Mouse (Mus musculus) natural killer cell, adult 2 months (primary cell): ENCODE measurements around the gene Pcyt1b.

Source experiments
- DNase-seq, 2 experiments: peaks; one replicate each; pipeline ENCODE4 v3.0.0; 2022; ENCODE audit warnings: low spot score in 2 of 2

Pcyt1b gene

GRCm38 (mm10) chrX:93654218-93655002 lies at the start of gene Pcyt1b:
Gene Pcyt1b, plus strand, starts transcription at chrX:93654863.
- DNase-seq, result no peak

GRCm38 (mm10) chrX:93630256-93630655 lies 24.4 kb upstream of the Pcyt1b start:
- DNase-seq, result no peak

GRCm38 (mm10) chrX:93631657-93632449 lies 22.8 kb upstream of the Pcyt1b start, which contains the start of gene Pola1:
Gene Pola1, minus strand, starts transcription at chrX:93632155.
- peak; percentile 41 to 52 for DNase-seq

- no peak for DNase-seq
Observed at GRCm38 (mm10) chrX:93634861-93635375, 19.7 kb upstream of the Pcyt1b start.

- DNase-seq, result no peak
Observed at GRCm38 (mm10) chrX:93643600-93643999, 11.1 kb upstream of the Pcyt1b start.

GRCm38 (mm10) chrX:93644022-93644421 lies 10.6 kb upstream of the Pcyt1b start:
- DNase-seq, result no peak

GRCm38 (mm10) chrX:93650738-93651137 lies 3.9 kb upstream of the Pcyt1b start:
- no peak for DNase-seq

- DNase-seq, result no peak
Observed at GRCm38 (mm10) chrX:93655153-93655552, 490 bp downstream of the Pcyt1b start.

GRCm38 (mm10) chrX:93663919-93664586 lies 9.4 kb downstream of the Pcyt1b start:
- no peak for DNase-seq

GRCm38 (mm10) chrX:93664787-93665186 lies 10.1 kb downstream of the Pcyt1b start:
- no peak for DNase-seq

- DNase-seq, result no peak
Observed at GRCm38 (mm10) chrX:93674432-93674831, 19.8 kb downstream of the Pcyt1b start.

- DNase-seq, result peak; percentile 7 to 21
Observed at GRCm38 (mm10) chrX:93674836-93675795, 20.5 kb downstream of the Pcyt1b start.

GRCm38 (mm10) chrX:93676228-93676627 lies 21.6 kb downstream of the Pcyt1b start:
- no peak for DNase-seq

GRCm38 (mm10) chrX:93689287-93689686 lies 34.6 kb downstream of the Pcyt1b start:
- peak in 1 of 2 experiments; percentile 7 for DNase-seq

- no peak for DNase-seq
Observed at GRCm38 (mm10) chrX:93690672-93691071, 36.0 kb downstream of the Pcyt1b start.

- no peak for DNase-seq
Observed at GRCm38 (mm10) chrX:93697596-93697995, 42.9 kb downstream of the Pcyt1b start.

- DNase-seq, result peak; percentile 1 to 6
Observed at GRCm38 (mm10) chrX:93700528-93701225, 46.0 kb downstream of the Pcyt1b start.

- DNase-seq, result no peak
Observed at GRCm38 (mm10) chrX:93712566-93712965, 57.9 kb downstream of the Pcyt1b start.

GRCm38 (mm10) chrX:93729529-93729928 lies 74.9 kb downstream of the Pcyt1b start:
- DNase-seq, result no peak

- no peak for DNase-seq
Observed at GRCm38 (mm10) chrX:93730854-93731253, 76.2 kb downstream of the Pcyt1b start.
